Mouse (Mus musculus): ENCODE measurements around the gene 4930412O13Rik.

Gene 4930412O13Rik

GRCm38 (mm10) chr2:9880271-9880670 is 781 bp upstream of the 4930412O13Rik start:
- no peak for DNase-seq (ENCODE audit: inconsistent ontology term)

- DNase-seq (ENCODE audit: inconsistent ontology term): no peak
Measured at GRCm38 (mm10) chr2:9881611-9882023, 565 bp downstream of the 4930412O13Rik start.

GRCm38 (mm10) chr2:9882371-9882925 is 1.4 kb downstream of the 4930412O13Rik start:
- no peak for DNase-seq (ENCODE audit: inconsistent ontology term)

GRCm38 (mm10) chr2:9882926-9883802 is 2.1 kb downstream of the 4930412O13Rik start:
- DNase-seq (ENCODE audit: inconsistent ontology term): peak; percentile 50

- no peak for DNase-seq (ENCODE audit: inconsistent ontology term)
Measured at GRCm38 (mm10) chr2:9883803-9884532, 2.9 kb downstream of the 4930412O13Rik start.

GRCm38 (mm10) chr2:9884533-9885216 is 3.6 kb downstream of the 4930412O13Rik start:
- DNase-seq (ENCODE audit: inconsistent ontology term): no peak

GRCm38 (mm10) chr2:9885217-9885770 is 4.2 kb downstream of the 4930412O13Rik start:
- no peak for DNase-seq (ENCODE audit: inconsistent ontology term)

GRCm38 (mm10) chr2:9886031-9886430 is 5.0 kb downstream of the 4930412O13Rik start:
- no peak for DNase-seq (ENCODE audit: inconsistent ontology term)

- DNase-seq (ENCODE audit: inconsistent ontology term): no peak
Measured at GRCm38 (mm10) chr2:9886921-9887610, 6.0 kb downstream of the 4930412O13Rik start.

- DNase-seq (ENCODE audit: inconsistent ontology term): no peak
Measured at GRCm38 (mm10) chr2:9887636-9888035, 6.6 kb downstream of the 4930412O13Rik start.

GRCm38 (mm10) chr2:9888913-9889650 is 8.0 kb downstream of the 4930412O13Rik start, which contains the start of gene 9230102O04Rik:
TSS of gene 9230102O04Rik (minus strand) at chr2:9889540.
- DNase-seq (ENCODE audit: inconsistent ontology term): no peak

GRCm38 (mm10) chr2:9889651-9890183 is 8.7 kb downstream of the 4930412O13Rik start, which contains the start of gene Gata3:
TSS of gene Gata3 (minus strand) at chr2:9890034.
- DNase-seq (ENCODE audit: inconsistent ontology term): no peak

- DNase-seq (ENCODE audit: inconsistent ontology term): no peak
Measured at GRCm38 (mm10) chr2:9890251-9890650, 9.2 kb downstream of the 4930412O13Rik start.

- no peak for DNase-seq (ENCODE audit: inconsistent ontology term)
Measured at GRCm38 (mm10) chr2:9890906-9891305, 9.9 kb downstream of the 4930412O13Rik start.

- DNase-seq (ENCODE audit: inconsistent ontology term): no peak
Measured at GRCm38 (mm10) chr2:9892541-9892940, 11.5 kb downstream of the 4930412O13Rik start.

- DNase-seq (ENCODE audit: inconsistent ontology term): no peak
Measured at GRCm38 (mm10) chr2:9893272-9893953, 12.4 kb downstream of the 4930412O13Rik start.

GRCm38 (mm10) chr2:9894836-9895593 is 14.0 kb downstream of the 4930412O13Rik start:
- DNase-seq (ENCODE audit: inconsistent ontology term): no peak

- no peak for DNase-seq (ENCODE audit: inconsistent ontology term)
Measured at GRCm38 (mm10) chr2:9896097-9896770, 15.2 kb downstream of the 4930412O13Rik start.
